Mouse (Mus musculus): ENCODE measurements around the gene Jarid2. TPM values are rescaled to one million over a fixed set of nuclear protein-coding genes. Genes with fewer than 3 reads are reported as not detected.
A peak's percentile ranks its signal among the peaks of the same experiment; 100 is the strongest.
"Not testable (repeated sequence)": the region's sequence is repeated elsewhere in the genome, so short reads cannot be mapped to it uniquely, and the experiment has no call there.

Gene Jarid2
- total RNA-seq, 1 experiment, result 190 TPM

- Histone ChIP-seq H3K9me3 (ENCODE audit: control insufficient read depth, insufficient read depth, low read depth, low read length) (no peaks in the 10 kb centered on the region), H3K9ac (ENCODE audit: insufficient read depth, low read depth, low read length, poor library complexity, severe bottlenecking) (no peak overlapping the region), H3K27ac (ENCODE audit: insufficient read depth, low read depth, low read length, poor library complexity, severe bottlenecking) (no peak overlapping the region), H3K4me1 (ENCODE audit: control insufficient read depth in 2 of 2, insufficient read depth in 2 of 2, low read length in 2 of 2, poor library complexity in 1 of 2) (peaks cover 1 to 6% of the 10 kb centered on the region in 2 experiments), H3K36me3 (ENCODE audit: control insufficient read depth, insufficient read depth, low read length, poor library complexity, severe bottlenecking) (peaks cover 6% of the 10 kb centered on the region), H3K4me3 (ENCODE audit: insufficient read depth in 1 of 2, low read depth in 1 of 2, low read length in 2 of 2, poor library complexity in 1 of 2, severe bottlenecking in 1 of 2) (no peak overlapping the region)
- in situ Hi-C loops (cut with MboI; ENCODE audit: low sequenced_read_pairs in 2 of 2, unreplicated experiment in 2 of 2), result no loop called here
- TF ChIP-seq MAFK (IDR thresholded peaks at IDR 0.05; ENCODE audit: insufficient read depth, low read depth, low read length) (no peak), ZNF384 (IDR thresholded peaks at IDR 0.05; ENCODE audit: low read depth, low read length) (no peak), ZC3H11A (IDR thresholded peaks at IDR 0.05; ENCODE audit: borderline replicate concordance, low read depth, low read length) (no peak), CHD2 (IDR thresholded peaks at IDR 0.05; ENCODE audit: low read depth, low read length) (no peak), HCFC1 (IDR thresholded peaks at IDR 0.05; ENCODE audit: borderline replicate concordance, insufficient read depth, low read length) (no peak)
- no peak for DNase-seq (ENCODE audit: low read depth, low spot score)
Measured at GRCm38 (mm10) chr13:44868037-44868650, 138.9 kb downstream of the Jarid2 start.

GRCm38 (mm10) chr13:44869418-44870119 lies 140.3 kb downstream of the Jarid2 start:
- H3K36me3 ChIP-seq (ENCODE audit: control insufficient read depth, insufficient read depth, low read length, poor library complexity, severe bottlenecking); H3K4me3 ChIP-seq (ENCODE audit: insufficient read depth in 1 of 2, low read depth in 1 of 2, low read length in 2 of 2, poor library complexity in 1 of 2, severe bottlenecking in 1 of 2); in situ Hi-C loops (cut with MboI; ENCODE audit: low sequenced_read_pairs in 2 of 2, unreplicated experiment in 2 of 2); H3K9me3 ChIP-seq (ENCODE audit: control insufficient read depth, insufficient read depth, low read depth, low read length); H3K9ac ChIP-seq (ENCODE audit: insufficient read depth, low read depth, low read length, poor library complexity, severe bottlenecking); H3K27ac ChIP-seq (ENCODE audit: insufficient read depth, low read depth, low read length, poor library complexity, severe bottlenecking); H3K4me1 ChIP-seq (ENCODE audit: control insufficient read depth in 2 of 2, insufficient read depth in 2 of 2, low read length in 2 of 2, poor library complexity in 1 of 2): not testable (repeated sequence)
- DNase-seq (ENCODE audit: low read depth, low spot score), result peak; percentile 99

DNA sequence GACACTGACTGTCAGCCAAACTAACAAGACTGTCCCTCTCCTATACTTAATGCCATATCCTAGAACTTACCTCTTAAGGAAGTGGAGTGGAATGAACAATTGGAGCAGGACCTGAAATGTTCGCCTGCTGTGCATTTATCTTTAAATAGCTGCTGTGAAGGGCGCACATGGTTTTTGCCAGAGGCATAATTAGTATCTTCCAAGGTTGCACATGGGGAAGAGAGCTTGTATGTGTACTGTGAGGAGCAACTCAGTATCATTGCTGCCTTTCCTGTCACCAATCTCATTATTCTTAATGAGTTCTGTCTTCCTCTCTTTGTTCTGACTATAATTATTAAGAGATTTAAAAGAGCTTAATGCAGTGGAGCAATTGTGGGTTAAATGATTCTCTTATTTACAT lies 147.5 kb downstream of the Jarid2 start:
- Histone ChIP-seq H3K9me3 (ENCODE audit: control insufficient read depth, insufficient read depth, low read depth, low read length) (no peaks in the 10 kb centered on the region), H3K27ac (ENCODE audit: insufficient read depth, low read depth, low read length, poor library complexity, severe bottlenecking) (no peak overlapping the region), H3K4me3 (ENCODE audit: insufficient read depth in 1 of 2, low read depth in 1 of 2, low read length in 2 of 2, poor library complexity in 1 of 2, severe bottlenecking in 1 of 2) (no peak overlapping the region), H3K4me1 (ENCODE audit: control insufficient read depth in 2 of 2, insufficient read depth in 2 of 2, low read length in 2 of 2, poor library complexity in 1 of 2) (no peaks in the 10 kb centered on the region; a peak in 1 of 4 replicates), H3K36me3 (ENCODE audit: control insufficient read depth, insufficient read depth, low read length, poor library complexity, severe bottlenecking) (peaks cover 14% of the 10 kb centered on the region), H3K9ac (ENCODE audit: insufficient read depth, low read depth, low read length, poor library complexity, severe bottlenecking) (no peak overlapping the region)
- DNase-seq (ENCODE audit: low read depth, low spot score), result no peak
- TF ChIP-seq ZNF384 (IDR thresholded peaks at IDR 0.05; ENCODE audit: low read depth, low read length) (no peak), CHD2 (IDR thresholded peaks at IDR 0.05; ENCODE audit: low read depth, low read length) (no peak), HCFC1 (IDR thresholded peaks at IDR 0.05; ENCODE audit: borderline replicate concordance, insufficient read depth, low read length) (no peak), MAFK (IDR thresholded peaks at IDR 0.05; ENCODE audit: insufficient read depth, low read depth, low read length) (no peak), ZC3H11A (IDR thresholded peaks at IDR 0.05; ENCODE audit: borderline replicate concordance, low read depth, low read length) (no peak)
- in situ Hi-C loops (cut with MboI; ENCODE audit: low sequenced_read_pairs in 2 of 2, unreplicated experiment in 2 of 2), result no loop called here

DNA sequence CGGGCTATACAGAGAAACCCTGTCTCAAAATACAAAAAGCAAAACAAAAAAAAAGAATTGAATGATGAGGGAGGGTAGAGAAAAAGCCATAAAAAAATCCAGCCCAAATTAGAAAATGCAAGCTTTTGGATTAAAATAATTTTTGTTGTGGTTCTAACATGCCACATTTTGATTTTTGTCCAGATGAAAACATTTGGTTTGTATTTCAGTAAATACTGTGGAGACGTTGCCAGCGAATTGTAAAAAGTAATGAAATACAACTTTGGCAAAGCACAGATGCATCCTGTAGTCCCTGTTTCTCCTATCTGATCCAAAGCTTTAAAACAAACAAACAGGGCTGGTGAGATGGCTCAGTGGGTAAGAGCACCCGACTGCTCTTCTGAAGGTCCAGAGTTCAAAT lies 151.7 kb downstream of the Jarid2 start:
- no peak for DNase-seq (ENCODE audit: low read depth, low spot score)
- peaks cover 11% of the 10 kb centered on the region for H3K36me3 ChIP-seq (ENCODE audit: control insufficient read depth, insufficient read depth, low read length, poor library complexity, severe bottlenecking)
- H3K4me3 ChIP-seq (ENCODE audit: insufficient read depth in 1 of 2, low read depth in 1 of 2, low read length in 2 of 2, poor library complexity in 1 of 2, severe bottlenecking in 1 of 2), result no peak overlapping the region
- no peak overlapping the region for H3K27ac ChIP-seq (ENCODE audit: insufficient read depth, low read depth, low read length, poor library complexity, severe bottlenecking)
- H3K4me1 ChIP-seq (ENCODE audit: control insufficient read depth in 2 of 2, insufficient read depth in 2 of 2, low read length in 2 of 2, poor library complexity in 1 of 2), result no peaks in the 10 kb centered on the region; a peak in 1 of 4 replicates
- in situ Hi-C loops (cut with MboI; ENCODE audit: low sequenced_read_pairs in 2 of 2, unreplicated experiment in 2 of 2), result no loop called here
- no peak overlapping the region for H3K9ac ChIP-seq (ENCODE audit: insufficient read depth, low read depth, low read length, poor library complexity, severe bottlenecking)
- no peaks in the 10 kb centered on the region for H3K9me3 ChIP-seq (ENCODE audit: control insufficient read depth, insufficient read depth, low read depth, low read length)
- no peak for TF ChIP-seq CHD2 (IDR thresholded peaks at IDR 0.05; ENCODE audit: low read depth, low read length)
- no peak for TF ChIP-seq MAFK (IDR thresholded peaks at IDR 0.05; ENCODE audit: insufficient read depth, low read depth, low read length)
- TF ChIP-seq ZNF384 (IDR thresholded peaks at IDR 0.05; ENCODE audit: low read depth, low read length), result no peak
- TF ChIP-seq ZC3H11A (IDR thresholded peaks at IDR 0.05; ENCODE audit: borderline replicate concordance, low read depth, low read length), result no peak
- no peak for TF ChIP-seq HCFC1 (IDR thresholded peaks at IDR 0.05; ENCODE audit: borderline replicate concordance, insufficient read depth, low read length)

Measured in ES-E14 (cell line).